Mouse (Mus musculus): ENCODE measurements at regions not wholly inside any gene's neighbourhood (a gene's known extent, or its start where the extent isn't known, plus 50 kb on each side); places are given as distances from the start of the nearest gene placed in this dataset.

DNA sequence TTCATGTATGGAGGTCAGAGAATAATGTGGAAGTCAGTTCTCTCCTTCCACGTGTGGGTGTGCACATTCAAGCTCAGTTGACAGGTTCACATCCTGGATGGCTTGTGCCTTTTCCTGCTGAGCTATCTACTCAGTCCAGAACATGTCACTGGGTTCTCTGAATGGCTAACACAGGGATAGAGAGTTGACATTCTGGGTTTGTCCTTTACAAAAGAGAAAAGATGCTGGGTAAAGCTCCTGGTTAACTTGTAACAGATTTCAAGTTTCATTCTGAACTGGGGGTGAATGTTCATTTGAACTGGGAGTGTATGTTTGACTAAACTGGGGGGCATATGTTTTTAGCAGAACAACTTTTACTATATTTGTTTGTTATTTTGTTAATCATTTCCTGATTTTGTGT, 133.0 kb downstream of the Tmem17 start:
- Histone ChIP-seq H3K4me1 (ENCODE audit: control insufficient read depth, insufficient read depth, low read length) (peaks cover 7% of the 10 kb centered on the region), H3K4me2 (ENCODE audit: low read depth, low read length) (no peak overlapping the region), H3K9me3 (replicated peaks; ENCODE audit: control insufficient read depth, low read length) (no peaks in the 10 kb centered on the region), H3K9ac (ENCODE audit: low read length) (no peak overlapping the region), H3K4me3 (ENCODE audit: low read length) (no peak overlapping the region), H3K27me3 (ENCODE audit: control insufficient read depth, insufficient read depth, low read length) (no peaks in the 10 kb centered on the region), H3K27ac (ENCODE audit: low read length) (no peak overlapping the region), H3K36me3 (ENCODE audit: control insufficient read depth, insufficient read depth) (no peaks in the 10 kb centered on the region)
- 53% methylated on average over 1 of the region's 1 CpGs for WGBS
- ATAC-seq (replicated peaks; ENCODE audit: extremely low read depth, insufficient read depth, low FRiP score) = no peak

DNA sequence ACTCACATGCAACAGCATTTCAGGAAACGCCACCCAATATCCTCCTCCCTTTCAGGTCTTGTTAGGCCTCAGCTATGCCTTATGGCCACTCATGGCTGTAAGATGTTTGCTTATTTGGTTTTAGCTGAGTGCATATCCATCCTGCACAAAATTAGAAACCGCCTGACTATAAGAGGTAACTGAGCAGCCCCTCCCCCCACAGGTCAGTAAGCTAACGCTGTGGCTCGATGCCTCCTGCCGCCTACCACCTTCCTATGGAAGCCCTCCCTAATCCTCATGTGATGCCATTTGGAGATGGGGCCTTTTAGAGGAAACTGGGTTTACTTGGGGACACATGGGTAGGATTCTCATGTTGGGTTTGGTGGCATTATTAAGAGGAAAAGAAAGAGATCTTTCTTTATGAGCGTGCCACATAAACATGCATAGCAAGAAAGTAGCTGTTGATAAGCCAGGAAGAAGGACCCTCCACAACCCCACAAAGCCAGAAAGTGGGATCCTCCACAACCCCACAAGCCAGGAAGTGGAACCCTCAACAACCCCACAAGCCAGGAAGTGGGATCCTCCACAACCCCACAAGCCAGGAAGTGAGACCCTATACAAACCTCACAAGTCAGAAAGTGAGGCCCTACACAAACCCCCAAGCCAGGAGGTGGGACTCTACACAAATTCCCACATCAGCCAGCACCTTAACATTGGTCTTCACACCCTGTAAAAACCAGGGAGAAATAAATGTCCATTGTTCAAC, 134.5 kb downstream of the Tmem17 start:
- H3K4me1 ChIP-seq (ENCODE audit: control insufficient read depth, insufficient read depth, low read length) = peaks cover 7% of the 10 kb centered on the region
- no peaks in the 10 kb centered on the region for H3K27me3 ChIP-seq (ENCODE audit: control insufficient read depth, insufficient read depth, low read length)
- ATAC-seq (replicated peaks; ENCODE audit: extremely low read depth, insufficient read depth, low FRiP score) = no peak
- H3K4me3 ChIP-seq (ENCODE audit: low read length) = no peak overlapping the region
- no peaks in the 10 kb centered on the region for H3K36me3 ChIP-seq (ENCODE audit: control insufficient read depth, insufficient read depth)
- H3K4me2 ChIP-seq (ENCODE audit: low read depth, low read length) = no peak overlapping the region
- no peak overlapping the region for H3K9ac ChIP-seq (ENCODE audit: low read length)
- 72% methylated on average over 6 of the region's 6 CpGs for WGBS
- no peaks in the 10 kb centered on the region for H3K9me3 ChIP-seq (replicated peaks; ENCODE audit: control insufficient read depth, low read length)
- H3K27ac ChIP-seq (ENCODE audit: low read length) = no peak overlapping the region

- no peak overlapping the region for H3K9ac ChIP-seq (ENCODE audit: low read length)
- no peak overlapping the region for H3K27ac ChIP-seq (ENCODE audit: low read length)
- H3K4me3 ChIP-seq (ENCODE audit: low read length) = no peak overlapping the region
- H3K27me3 ChIP-seq (ENCODE audit: control insufficient read depth, insufficient read depth, low read length) = no peaks in the 10 kb centered on the region
- H3K9me3 ChIP-seq (replicated peaks; ENCODE audit: control insufficient read depth, low read length) = no peaks in the 10 kb centered on the region
- H3K4me1 ChIP-seq (ENCODE audit: control insufficient read depth, insufficient read depth, low read length) = peaks cover 11% of the 10 kb centered on the region
- WGBS = 85% methylated on average over 5 of the region's 5 CpGs
- H3K4me2 ChIP-seq (ENCODE audit: low read depth, low read length) = no peak overlapping the region
- no peak for ATAC-seq (replicated peaks; ENCODE audit: extremely low read depth, insufficient read depth, low FRiP score)
- no peaks in the 10 kb centered on the region for H3K36me3 ChIP-seq (ENCODE audit: control insufficient read depth, insufficient read depth)
Measured at GRCm38 (mm10) chr11:22648275-22648674, 136.4 kb downstream of the Tmem17 start.

- Histone ChIP-seq H3K27ac (ENCODE audit: low read length) (no peak overlapping the region), H3K9me3 (replicated peaks; ENCODE audit: control insufficient read depth, low read length) (no peaks in the 10 kb centered on the region), H3K36me3 (ENCODE audit: control insufficient read depth, insufficient read depth) (no peaks in the 10 kb centered on the region), H3K4me2 (ENCODE audit: low read depth, low read length) (no peak overlapping the region), H3K9ac (ENCODE audit: low read length) (no peak overlapping the region), H3K27me3 (ENCODE audit: control insufficient read depth, insufficient read depth, low read length) (no peaks in the 10 kb centered on the region), H3K4me1 (ENCODE audit: control insufficient read depth, insufficient read depth, low read length) (peaks cover 13% of the 10 kb centered on the region), H3K4me3 (ENCODE audit: low read length) (no peak overlapping the region)
- ATAC-seq (replicated peaks; ENCODE audit: extremely low read depth, insufficient read depth, low FRiP score) = no peak
- WGBS = 83% methylated on average over 10 of the region's 10 CpGs
Measured at GRCm38 (mm10) chr11:22650771-22651170, 138.9 kb downstream of the Tmem17 start.

- H3K9me3 ChIP-seq (replicated peaks; ENCODE audit: control insufficient read depth, low read length) = no peaks in the 10 kb centered on the region
Measured at GRCm38 (mm10) chr11:22651313-22651712, 139.4 kb downstream of the Tmem17 start.

GRCm38 (mm10) chr11:22651911-22652310, 140.0 kb downstream of the Tmem17 start:
- no peak overlapping the region for H3K27ac ChIP-seq (ENCODE audit: low read length)
- no peaks in the 10 kb centered on the region for H3K36me3 ChIP-seq (ENCODE audit: control insufficient read depth, insufficient read depth)
- H3K4me1 ChIP-seq (ENCODE audit: control insufficient read depth, insufficient read depth, low read length) = peaks cover 9% of the 10 kb centered on the region
- 80% methylated on average over 4 of the region's 4 CpGs for WGBS
- no peak for ATAC-seq (replicated peaks; ENCODE audit: extremely low read depth, insufficient read depth, low FRiP score)
- no peaks in the 10 kb centered on the region for H3K9me3 ChIP-seq (replicated peaks; ENCODE audit: control insufficient read depth, low read length)
- no peak overlapping the region for H3K4me2 ChIP-seq (ENCODE audit: low read depth, low read length)
- H3K9ac ChIP-seq (ENCODE audit: low read length) = no peak overlapping the region
- no peaks in the 10 kb centered on the region for H3K27me3 ChIP-seq (ENCODE audit: control insufficient read depth, insufficient read depth, low read length)
- no peak overlapping the region for H3K4me3 ChIP-seq (ENCODE audit: low read length)

More at GRCm38 (mm10) chr11:22651313-22651712, 139.4 kb downstream of the Tmem17 start:
- Histone ChIP-seq H3K4me3 (ENCODE audit: low read length) (no peak overlapping the region), H3K9ac (ENCODE audit: low read length) (no peak overlapping the region), H3K4me2 (ENCODE audit: low read depth, low read length) (no peak overlapping the region), H3K27me3 (ENCODE audit: control insufficient read depth, insufficient read depth, low read length) (no peaks in the 10 kb centered on the region), H3K4me1 (ENCODE audit: control insufficient read depth, insufficient read depth, low read length) (peaks cover 10% of the 10 kb centered on the region), H3K36me3 (ENCODE audit: control insufficient read depth, insufficient read depth) (no peaks in the 10 kb centered on the region), H3K27ac (ENCODE audit: low read length) (no peak overlapping the region)
- ATAC-seq (replicated peaks; ENCODE audit: extremely low read depth, insufficient read depth, low FRiP score) = no peak
- WGBS = 71% methylated on average over 1 of the region's 1 CpGs

- H3K9ac ChIP-seq (ENCODE audit: low read length) = no peak overlapping the region
- H3K4me2 ChIP-seq (ENCODE audit: low read depth, low read length) = no peak overlapping the region
- peaks cover 9% of the 10 kb centered on the region for H3K4me1 ChIP-seq (ENCODE audit: control insufficient read depth, insufficient read depth, low read length)
- H3K27ac ChIP-seq (ENCODE audit: low read length) = no peak overlapping the region
- no peaks in the 10 kb centered on the region for H3K9me3 ChIP-seq (replicated peaks; ENCODE audit: control insufficient read depth, low read length)
- no peaks in the 10 kb centered on the region for H3K36me3 ChIP-seq (ENCODE audit: control insufficient read depth, insufficient read depth)
- no peak overlapping the region for H3K4me3 ChIP-seq (ENCODE audit: low read length)
- no peaks in the 10 kb centered on the region for H3K27me3 ChIP-seq (ENCODE audit: control insufficient read depth, insufficient read depth, low read length)
- no peak for ATAC-seq (replicated peaks; ENCODE audit: extremely low read depth, insufficient read depth, low FRiP score)
- WGBS = 55% methylated on average over 3 of the region's 3 CpGs
Measured at GRCm38 (mm10) chr11:22652931-22653330, 141.0 kb downstream of the Tmem17 start.

- WGBS = 43% methylated on average over 5 of the region's 5 CpGs
- no peak overlapping the region for H3K4me3 ChIP-seq (ENCODE audit: low read length)
- no peak for ATAC-seq (replicated peaks; ENCODE audit: extremely low read depth, insufficient read depth, low FRiP score)
Measured at GRCm38 (mm10) chr11:22653366-22653765, 141.5 kb downstream of the Tmem17 start.

GRCm38 (mm10) chr11:22657635-22658034, 145.7 kb downstream of the Tmem17 start:
- Histone ChIP-seq H3K4me1 (ENCODE audit: control insufficient read depth, insufficient read depth, low read length) (peaks cover 9% of the 10 kb centered on the region), H3K9me3 (replicated peaks; ENCODE audit: control insufficient read depth, low read length) (no peaks in the 10 kb centered on the region), H3K36me3 (ENCODE audit: control insufficient read depth, insufficient read depth) (no peaks in the 10 kb centered on the region), H3K4me3 (ENCODE audit: low read length) (no peak overlapping the region), H3K27me3 (ENCODE audit: control insufficient read depth, insufficient read depth, low read length) (no peaks in the 10 kb centered on the region), H3K9ac (ENCODE audit: low read length) (no peak overlapping the region), H3K4me2 (ENCODE audit: low read depth, low read length) (no peak overlapping the region), H3K27ac (ENCODE audit: low read length) (no peak overlapping the region)
- no peak for ATAC-seq (replicated peaks; ENCODE audit: extremely low read depth, insufficient read depth, low FRiP score)
- 27% methylated on average over 1 of the region's 1 CpGs for WGBS

More at GRCm38 (mm10) chr11:22653366-22653765, 141.5 kb downstream of the Tmem17 start:
- Histone ChIP-seq H3K27ac (ENCODE audit: low read length) (no peak overlapping the region), H3K4me2 (ENCODE audit: low read depth, low read length) (no peak overlapping the region), H3K9ac (ENCODE audit: low read length) (no peak overlapping the region), H3K36me3 (ENCODE audit: control insufficient read depth, insufficient read depth) (no peaks in the 10 kb centered on the region), H3K4me1 (ENCODE audit: control insufficient read depth, insufficient read depth, low read length) (peaks cover 9% of the 10 kb centered on the region), H3K27me3 (ENCODE audit: control insufficient read depth, insufficient read depth, low read length) (no peaks in the 10 kb centered on the region), H3K9me3 (replicated peaks; ENCODE audit: control insufficient read depth, low read length) (no peaks in the 10 kb centered on the region)
